Comparison of ENCODE assay signal across 10 mouse cellular contexts in the genomic region with DNA sequence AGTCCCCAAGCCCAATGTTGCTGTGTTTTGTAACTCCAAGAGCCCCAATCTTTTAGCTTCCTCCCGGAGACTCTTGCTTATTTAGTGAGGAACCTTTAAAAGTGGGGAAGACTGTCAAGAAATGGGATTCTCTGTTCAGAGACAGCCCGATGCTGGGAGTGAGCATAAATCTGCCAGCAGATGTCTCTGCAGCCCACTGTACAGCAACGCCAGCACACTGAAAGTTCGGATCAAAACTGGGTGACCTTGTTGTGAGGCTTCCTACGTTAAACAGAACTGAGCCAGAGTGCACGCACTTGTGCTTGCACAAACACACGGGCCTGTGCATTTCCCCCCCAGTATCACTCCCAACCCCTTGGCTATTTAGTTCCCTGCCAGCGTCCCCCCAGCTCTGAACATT. TPM values are rescaled to one million over a fixed set of nuclear protein-coding genes. Genes with fewer than 3 reads are reported as not detected.
DNase-seq lines count a peak whose midpoint lies in the region; ATAC-seq and TF ChIP-seq lines count a peak whose summit lies in the region.
"Had no signal": no experiment of that assay in that cellular context is flagged by ENCODE, and none has a peak within 500 bp of the region (broad histone marks: within the 10 kb centered on the region; RNA-seq: fewer than 3 reads in every experiment).

No protein-coding gene starts in this region.

- H3K4me3 ChIP-seq in ES-Bruce4 (ENCODE audit: low read depth, low read length) = no peak overlapping the region
- no peak overlapping the region for H3K4me3 ChIP-seq in forebrain, embryonic 13.5 days
- H3K4me3 ChIP-seq: embryonic facial prominence, embryonic 13.5 days; limb, embryonic 12.5 days had no signal

- 55% methylated on average over 8 of the region's 8 CpGs for WGBS in forebrain, embryonic 13.5 days

- no peak for ATAC-seq in forebrain, embryonic 13.5 days

- no peak overlapping the region for H3K9ac ChIP-seq in ES-Bruce4 (ENCODE audit: low read depth, poor library complexity, severe bottlenecking)
- no peak overlapping the region for H3K9ac ChIP-seq in forebrain, embryonic 13.5 days
- H3K9ac ChIP-seq: embryonic facial prominence, embryonic 13.5 days; limb, embryonic 12.5 days had no signal

- H3K9me3 ChIP-seq in ES-Bruce4 (replicated peaks; ENCODE audit: control insufficient read depth, insufficient read depth, low read length, poor library complexity, severe bottlenecking) = no peaks in the 10 kb centered on the region
- H3K9me3 ChIP-seq in forebrain, embryonic 13.5 days (replicated peaks) = no peaks in the 10 kb centered on the region
- H3K9me3 ChIP-seq: embryonic facial prominence, embryonic 13.5 days; limb, embryonic 12.5 days had no signal

- TF ChIP-seq EP300 in ES-Bruce4 (IDR thresholded peaks at IDR 0.05; ENCODE audit: insufficient read depth, low read depth, low read length) = no peak

- H3K4me1 ChIP-seq in ES-Bruce4 (ENCODE audit: control insufficient read depth, insufficient read depth, low read length) = no peaks in the 10 kb centered on the region
- H3K4me1 ChIP-seq in forebrain, embryonic 13.5 days = no peaks in the 10 kb centered on the region

- DNase-seq in adrenal gland, adult 2 months = peak; percentile 59
- no peak for DNase-seq in adrenal gland, postnatal 4 days (ENCODE audit: low spot score in 2 of 2)
- DNase-seq in left cerebral cortex, adult 18-20 months (ENCODE audit: low spot score in 2 of 2) = peak; percentile 29 to 31
- no peak for DNase-seq in left cerebral cortex, postnatal 36 days (ENCODE audit: low spot score in 2 of 2)
- DNase-seq in heart, postnatal 4 days = peak; percentile 57
- DNase-seq in right cerebral cortex, postnatal 4 days = peak; percentile 49

- H3K4me2 ChIP-seq in forebrain, embryonic 13.5 days = no peak overlapping the region
- H3K4me2 ChIP-seq: embryonic facial prominence, embryonic 13.5 days; limb, embryonic 12.5 days had no signal

- H3K27ac ChIP-seq in ES-Bruce4 (ENCODE audit: insufficient read depth, low read length) = no peak overlapping the region
- H3K27ac ChIP-seq in forebrain, embryonic 13.5 days = no peak overlapping the region
- H3K27ac ChIP-seq: embryonic facial prominence, embryonic 13.5 days; limb, embryonic 12.5 days had no signal

- no peaks in the 10 kb centered on the region for H3K36me3 ChIP-seq in ES-Bruce4 (ENCODE audit: control insufficient read depth, insufficient read depth, low read length, poor library complexity, severe bottlenecking)
- H3K36me3 ChIP-seq in forebrain, embryonic 13.5 days (ENCODE audit: poor library complexity, severe bottlenecking) = no peaks in the 10 kb centered on the region
- H3K36me3 ChIP-seq: embryonic facial prominence, embryonic 13.5 days; limb, embryonic 12.5 days had no signal

- peak; percentile 52 for TF ChIP-seq CTCF in ES-Bruce4 (IDR thresholded peaks at IDR 0.05; ENCODE audit: low read depth, low read length)

- intact Hi-C loops in left cerebral cortex, postnatal 36 days (cut with DNase I) = loop anchor here (10.0 kb wide), 1 partner anchor 1179 kb away; no protein-coding TSS in a partner anchor

- no peaks in the 10 kb centered on the region for H3K27me3 ChIP-seq in ES-Bruce4 (ENCODE audit: control insufficient read depth, insufficient read depth, low read length, poor library complexity, severe bottlenecking)
- H3K27me3 ChIP-seq in forebrain, embryonic 13.5 days = 0 out of 2 replicates have a peak, but pooled peaks cover 6% of the 10 kb centered on the region

- TF ChIP-seq POLR2A in ES-Bruce4 (IDR thresholded peaks at IDR 0.05; ENCODE audit: insufficient read depth, low read length) = no peak

RNA-seq across cellular contexts. Expression of a gene that starts 10.8 kb away (rescaled TPM):
- 1 to 10 TPM; 2.5 to 3.8 TPM for total RNA-seq in adrenal gland, adult 2 months (2021)
- 3.0 and 3.7 TPM in 2 replicates for polyA plus RNA-seq in adrenal gland, adult 2 months (2012; rRNA removed)
- 1 to 10 TPM; 8.2 to 8.4 TPM for total RNA-seq in adrenal gland, postnatal 4 days (2021)
- total RNA-seq in left cerebral cortex, adult 18-20 months (2021) = 10 to 100 TPM in 1 of 2 experiments, 1 to 10 TPM in 1; 9.7 to 12.7 TPM
- 1 to 10 TPM; 7.7 to 9.6 TPM for total RNA-seq in left cerebral cortex, postnatal 36 days (2021)
- 0.46 and 0.72 TPM in 2 replicates for polyA plus RNA-seq in ES-Bruce4 (2011; ENCODE audit: insufficient read depth, insufficient read length, low read depth, missing spikeins)
- 1 to 10 TPM; 2.3 to 2.7 TPM for total RNA-seq in heart, postnatal 4 days (2021)
- 3.8 TPM in 2 replicates for polyA plus RNA-seq in forebrain, embryonic 13.5 days (2015; fragmentation: Nextera tagmentation; extraction: Ambion mirVana)

Comparison
In these comparisons a context has a peak if more than half of its experiments do, and no peak if none do; other contexts are left out.
1. DNase-seq: peak in adrenal gland, adult 2 months (single experiment), left cerebral cortex, adult 18-20 months (2 of 2), heart, postnatal 4 days (single experiment) and right cerebral cortex, postnatal 4 days (single experiment); none in adrenal gland, postnatal 4 days (0 of 2) and left cerebral cortex, postnatal 36 days (0 of 2).